Mouse (Mus musculus) heart, postnatal 0 days (tissue): Measurements from ENCODE around the gene Frmpd2. TPM values are rescaled to one million over a fixed set of nuclear protein-coding genes. Genes with fewer than 3 reads are reported as not detected.

Source experiments
- ATAC-seq: fragments of 200-750 bp; cut with Nextera tagmentation; 2 replicates; pipeline ENCODE4 v1.8.0; 2017; ENCODE audit warnings: low read depth, moderate number of reproducible peaks, moderate library complexity; ENCODE audit not compliant: insufficient read depth
- DNase-seq: peaks from one replicate; pipeline ENCODE4 v3.0.0-alpha.2; 2016; ENCODE audit warnings: low spot score
- H3K27ac ChIP-seq: fragments of 300-500 bp; sonication (generic); 2 replicates; pipeline ENCODE4 v1.5.1; 2014; ENCODE audit warnings: low read depth, mild to moderate bottlenecking
- H3K27me3 ChIP-seq: fragments of 300-500 bp; sonication (generic); 2 replicates; pipeline ENCODE4 v1.6.1; 2014; ENCODE audit warnings: low read length, mixed read lengths; ENCODE audit not compliant: control insufficient read depth, insufficient read depth
- H3K36me3 ChIP-seq: fragments of 300-500 bp; sonication (generic); replicated peaks from 2 replicates; pipeline ENCODE4 v1.6.1; 2014; ENCODE audit warnings: low read length, mixed read lengths; ENCODE audit not compliant: control insufficient read depth, insufficient read depth
- H3K4me1 ChIP-seq: fragments of 300-500 bp; sonication (generic); 2 replicates; pipeline ENCODE4 v1.6.1; 2014; ENCODE audit warnings: antibody characterized with exemption; ENCODE audit not compliant: control insufficient read depth, insufficient read depth
- H3K4me2 ChIP-seq: fragments of 300-500 bp; sonication (generic); 2 replicates; pipeline ENCODE4 v1.6.1; 2014; ENCODE audit warnings: low read depth, mild to moderate bottlenecking, low read length, moderate library complexity
- H3K4me3 ChIP-seq: fragments of 300-500 bp; sonication (generic); 2 replicates; pipeline ENCODE4 v1.5.1; 2014; ENCODE audit warnings: low read depth, low read length
- H3K9ac ChIP-seq: fragments of 300-500 bp; sonication (generic); replicated peaks from 2 replicates; pipeline ENCODE4 v1.6.1; 2014; ENCODE audit warnings: low read depth, low read length, mixed read lengths
- H3K9me3 ChIP-seq: fragments of 300-500 bp; sonication (generic); replicated peaks from 2 replicates; pipeline ENCODE4 v1.6.1; 2016; ENCODE audit warnings: low read length; ENCODE audit not compliant: control insufficient read depth
- CTCF ChIP-seq: IDR thresholded peaks from 2 replicates; pipeline ENCODE4 v1.5.1; 2016; ENCODE audit warnings: antibody characterized with exemption, control low read depth, low read depth
- EP300 ChIP-seq: IDR thresholded peaks from 2 replicates; pipeline ENCODE4 v1.6.1; 2016; ENCODE audit warnings: antibody characterized with exemption, low read depth
- WGBS: fragments of 180-500 bp; shearing (Covaris S2); extraction: QIAGEN DNeasy Blood & Tissue Kit; methylation state at CpG from one replicate; pipeline ENCODE4 v1.1.7; 2014; 5-methylcytosine and 5-hydroxymethylcytosine counted together
- polyA plus RNA-seq: library from polyadenylated mRNA; unstranded; fragments of >200 nt; fragmentation: Nextera tagmentation; extraction: Ambion mirVana; gene quantifications from 2 replicates; pipeline ENCODE4 v1.2.1, GENCODE M21; 2015
- total RNA-seq: library from RNA; depleted of rRNA; stranded (reverse); fragments of >200 nt; gene quantifications from 2 replicates; pipeline ENCODE4 v1.2.3, GENCODE M21; 2014; ENCODE audit warnings: low replicate concordance

Frmpd2 gene
- total and polyA plus RNA-seq, 2 experiments from 2014 or later = 0.03 TPM; not detected in 1

- no peak for TF ChIP-seq EP300
- TF ChIP-seq CTCF = no peak
- no peaks in the 10 kb centered on the region for H3K9me3 ChIP-seq
- WGBS = under 1% methylated on average over 57 of the region's 72 CpGs
- no peaks in the 10 kb centered on the region for H3K36me3 ChIP-seq
- peak; percentile 24 for ATAC-seq
- no peak for DNase-seq
- peaks cover 30% of the 10 kb centered on the region for H3K4me1 ChIP-seq
- peak overlapping the region; percentile 93 for H3K27ac ChIP-seq
- peak overlapping the region; percentile 91 for H3K4me3 ChIP-seq
- peak overlapping the region; percentile 76 for H3K4me2 ChIP-seq
- H3K27me3 ChIP-seq = no peaks in the 10 kb centered on the region
- peak overlapping the region; percentile 91 for H3K9ac ChIP-seq
These were observed 24.9 kb upstream of the Frmpd2 start for GRCm38 (mm10) chr14:33446561-33447023.

GRCm38 (mm10) chr14:33447027-33447569 is 24.4 kb upstream of the Frmpd2 start, which contains the start of gene Mapk8:
Mapk8 (minus strand) TSS chr14:33447158.
- peak within 1 kb of the TSS; percentile 76 for H3K4me2 ChIP-seq
- H3K27ac ChIP-seq = peak within 1 kb of the TSS; percentile 93
- DNase-seq (peak; percentile 92), ATAC-seq (peak; percentile 99)
- WGBS = under 1% methylated on average over 68 of the region's 70 CpGs
- TF ChIP-seq CTCF = no peak; the same call in 1 of the 2 replicates
- TF ChIP-seq EP300 = 0 out of 2 replicates have a peak, but pooled peaks have one; percentile 17
- H3K36me3 ChIP-seq = no peaks in the 10 kb centered on the region
- H3K9ac ChIP-seq = peak within 1 kb of the TSS; percentile 91
- no peaks in the 10 kb centered on the region for H3K27me3 ChIP-seq
- H3K4me1 ChIP-seq = peaks cover 30% of the 10 kb centered on the region
- peak within 1 kb of the TSS; percentile 91 for H3K4me3 ChIP-seq
- no peaks in the 10 kb centered on the region for H3K9me3 ChIP-seq

GRCm38 (mm10) chr14:33448276-33448675 is 23.2 kb upstream of the Frmpd2 start:
- H3K27ac ChIP-seq = no peak overlapping the region
- peaks cover 20% of the 10 kb centered on the region for H3K4me1 ChIP-seq
- ATAC-seq (no peak), DNase-seq (no peak)
- TF ChIP-seq CTCF = no peak
- TF ChIP-seq EP300 = no peak
- H3K27me3 ChIP-seq = no peaks in the 10 kb centered on the region
- H3K9ac ChIP-seq = no peak overlapping the region
- H3K36me3 ChIP-seq = no peaks in the 10 kb centered on the region
- no peaks in the 10 kb centered on the region for H3K9me3 ChIP-seq
- H3K4me3 ChIP-seq = no peak overlapping the region
- 88% methylated on average over 4 of the region's 4 CpGs for WGBS
- H3K4me2 ChIP-seq = no peak overlapping the region

- Histone ChIP-seq H3K27ac (no peak overlapping the region), H3K36me3 (no peaks in the 10 kb centered on the region), H3K9me3 (no peaks in the 10 kb centered on the region), H3K4me3 (no peak overlapping the region), H3K9ac (no peak overlapping the region), H3K4me2 (no peak overlapping the region), H3K4me1 (peaks cover 14% of the 10 kb centered on the region), H3K27me3 (no peaks in the 10 kb centered on the region)
- DNase-seq = no peak
- 75% methylated on average over 2 of the region's 2 CpGs for WGBS
- ATAC-seq = no peak
- TF ChIP-seq CTCF (no peak), EP300 (no peak)
These were observed 22.1 kb upstream of the Frmpd2 start for GRCm38 (mm10) chr14:33449296-33449840.

GRCm38 (mm10) chr14:33450331-33450730 is 21.2 kb upstream of the Frmpd2 start:
- DNase-seq (no peak), ATAC-seq (no peak)
- H3K27me3 ChIP-seq = no peaks in the 10 kb centered on the region
- no peaks in the 10 kb centered on the region for H3K9me3 ChIP-seq
- no peak overlapping the region for H3K4me2 ChIP-seq
- no peak overlapping the region for H3K4me3 ChIP-seq
- H3K36me3 ChIP-seq = no peaks in the 10 kb centered on the region
- no peak overlapping the region for H3K27ac ChIP-seq
- peaks cover 10% of the 10 kb centered on the region for H3K4me1 ChIP-seq
- H3K9ac ChIP-seq = no peak overlapping the region
- TF ChIP-seq CTCF = no peak
- TF ChIP-seq EP300 = no peak

- DNase-seq = no peak
- ATAC-seq = no peak
- no peaks in the 10 kb centered on the region for H3K36me3 ChIP-seq
- TF ChIP-seq EP300 (no peak), CTCF (no peak)
- no peaks in the 10 kb centered on the region for H3K4me1 ChIP-seq
- H3K27me3 ChIP-seq = no peaks in the 10 kb centered on the region
- no peak overlapping the region for H3K9ac ChIP-seq
- no peak overlapping the region for H3K4me2 ChIP-seq
- H3K9me3 ChIP-seq = no peaks in the 10 kb centered on the region
- no peak overlapping the region for H3K27ac ChIP-seq
- no peak overlapping the region for H3K4me3 ChIP-seq
- 71% methylated on average over 3 of the region's 3 CpGs for WGBS
These were observed 7.8 kb upstream of the Frmpd2 start for GRCm38 (mm10) chr14:33463658-33464057.
